Mouse (Mus musculus) mammary gland, adult 2 months (tissue): Measurements from ENCODE around the gene Bcl2l12. TPM values are rescaled to one million over a fixed set of nuclear protein-coding genes. Genes with fewer than 3 reads are reported as not detected.

Experiments used
- polyA plus RNA-seq: library from polyadenylated mRNA; depleted of rRNA; stranded (reverse); fragments of >200 nt; gene quantifications from 2 replicates; pipeline ENCODE4 v1.2.3, GENCODE M21; 2012; ENCODE audit warnings: low replicate concordance; rRNA removed

Bcl2l12 gene
- polyA plus RNA-seq: 38.7 and 59.9 TPM in 2 replicates

DNA sequence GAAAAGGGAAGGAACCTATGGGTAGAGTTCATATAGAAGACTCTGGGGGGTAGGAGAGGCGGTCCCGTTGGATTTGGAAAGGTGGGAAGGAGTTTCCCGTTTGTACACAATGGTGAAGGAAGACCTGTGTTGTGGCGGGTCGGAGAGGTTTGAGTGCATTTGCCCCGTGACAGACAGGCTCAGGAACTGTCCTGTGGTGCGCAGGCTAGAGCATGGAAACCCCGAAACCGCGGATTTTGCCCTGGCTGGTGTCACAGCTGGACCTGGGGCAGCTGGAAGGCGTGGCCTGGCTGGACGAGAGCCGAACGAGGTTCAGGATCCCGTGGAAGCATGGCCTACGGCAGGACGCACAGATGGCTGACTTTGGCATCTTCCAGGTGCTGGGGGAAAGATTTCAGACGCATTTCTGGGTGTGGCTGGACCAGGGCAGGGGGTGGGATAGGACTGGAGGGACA lies at the start of gene Bcl2l12:
TSS of gene Bcl2l12 (minus strand) at position 212 of the 455 bp plus-strand sequence.

DNA sequence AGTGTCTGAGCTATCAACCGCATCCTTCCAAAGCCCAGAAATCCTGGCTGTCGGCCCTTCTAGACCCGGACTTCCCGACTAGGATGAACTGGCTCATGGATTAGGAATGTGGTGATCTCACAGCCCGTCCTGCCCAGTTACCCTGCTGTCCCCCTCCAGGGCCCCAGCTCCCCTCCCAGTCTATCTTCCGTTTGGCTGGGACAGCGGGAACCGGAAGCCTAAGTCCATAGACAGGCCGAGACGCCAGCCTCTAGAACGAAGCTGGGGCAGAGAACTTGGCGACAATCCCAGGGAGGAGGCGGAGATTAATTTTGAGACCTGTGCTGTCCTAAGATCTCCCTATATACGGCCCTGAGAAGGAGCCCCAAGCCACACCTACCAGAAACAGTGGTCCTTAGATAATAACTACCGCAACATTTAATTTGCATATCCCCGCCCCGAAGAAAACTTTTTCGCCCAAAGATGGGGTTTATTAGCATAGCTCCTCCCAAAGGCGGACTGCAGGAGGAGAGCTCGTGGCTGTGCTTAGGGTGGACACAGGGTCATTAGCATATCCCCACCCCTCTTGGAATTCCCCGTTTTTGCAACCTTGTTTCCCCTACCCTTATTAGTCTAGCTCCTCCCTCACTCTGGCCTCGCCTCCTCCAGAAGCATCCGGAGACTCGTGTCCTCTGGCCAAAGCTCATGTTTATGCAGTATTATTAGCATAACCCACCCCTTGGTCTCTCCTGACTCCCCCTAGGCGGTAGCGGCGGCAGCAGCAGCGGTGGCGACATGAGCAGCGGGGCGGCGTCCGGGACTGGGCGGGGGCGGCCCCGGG lies 18.9 kb upstream of the Bcl2l12 start, which contains the start of gene Rras:
TSS of gene Rras (plus strand) at position 720 of the 820 bp plus-strand sequence.

DNA sequence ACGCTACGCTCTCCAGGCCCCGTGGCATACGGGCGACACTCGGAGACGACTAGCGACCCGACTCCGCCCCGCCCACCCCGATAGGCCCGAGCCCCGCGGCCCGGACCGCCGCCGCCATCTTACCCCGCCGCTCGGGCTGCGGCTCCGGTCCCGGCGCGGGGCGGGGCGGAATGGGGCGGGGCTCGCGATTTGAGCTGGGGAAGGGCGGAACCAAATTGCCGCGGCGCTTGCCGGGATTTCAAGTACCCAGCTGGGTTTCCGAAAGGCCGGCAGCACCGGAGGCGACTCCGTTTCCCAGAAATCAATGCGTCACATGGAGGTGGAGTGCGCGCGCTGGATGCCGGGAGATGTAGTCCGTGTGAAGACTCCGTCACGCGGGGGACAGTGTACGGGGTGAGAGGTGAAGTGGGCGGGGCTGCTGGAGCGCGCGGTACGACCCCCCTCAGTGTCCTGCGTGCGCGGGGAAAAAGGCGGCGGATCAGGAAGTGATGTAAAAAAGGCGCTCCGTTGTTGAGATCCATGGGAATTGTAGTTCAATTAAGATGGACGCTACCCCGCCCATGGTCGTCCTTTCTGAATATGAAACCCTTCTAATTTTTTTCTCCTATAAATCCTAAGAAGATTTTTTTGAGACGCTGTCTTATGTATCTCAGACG lies 17.6 kb upstream of the Bcl2l12 start, which contains the start of gene Scaf1:
TSS of gene Scaf1 (minus strand) at position 407 of the 656 bp plus-strand sequence.

DNA sequence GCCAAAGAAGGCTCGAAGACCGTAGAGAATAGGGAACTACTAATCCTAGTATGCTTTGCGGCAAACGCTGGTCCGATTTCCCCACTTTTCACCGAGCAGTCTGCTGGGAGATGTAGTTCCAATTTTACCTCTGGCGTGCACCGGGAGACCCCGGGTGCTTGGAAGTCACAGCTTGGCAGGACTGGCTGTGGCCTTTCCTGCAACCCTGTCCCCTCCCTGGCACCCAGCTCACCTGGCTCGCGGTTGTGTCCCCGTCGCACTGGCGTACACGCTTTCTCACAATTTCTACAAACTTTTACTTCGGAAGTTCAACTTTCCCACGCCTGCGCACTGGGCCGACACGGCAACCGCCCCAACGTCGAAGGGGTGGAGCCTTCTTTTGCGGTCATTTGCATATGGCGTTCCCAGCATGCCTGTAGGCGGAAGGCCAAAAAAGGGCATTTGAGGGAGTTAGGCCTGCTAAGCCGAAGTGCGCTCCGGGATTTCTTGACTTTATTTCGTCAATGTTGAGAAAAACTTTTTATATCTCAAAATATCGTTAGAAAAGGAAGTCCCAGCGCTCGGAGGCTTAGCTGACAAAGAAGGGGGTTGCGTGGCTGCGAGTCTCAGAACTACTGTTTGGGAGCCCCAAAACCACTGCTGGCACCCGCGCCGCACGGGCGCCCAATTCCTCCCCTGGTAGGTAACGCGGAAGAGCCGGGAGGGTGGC lies 1.1 kb downstream of the Bcl2l12 start, which contains the start of gene Irf3:
TSS of gene Irf3 (plus strand) at position 418 of the 709 bp plus-strand sequence.

DNA sequence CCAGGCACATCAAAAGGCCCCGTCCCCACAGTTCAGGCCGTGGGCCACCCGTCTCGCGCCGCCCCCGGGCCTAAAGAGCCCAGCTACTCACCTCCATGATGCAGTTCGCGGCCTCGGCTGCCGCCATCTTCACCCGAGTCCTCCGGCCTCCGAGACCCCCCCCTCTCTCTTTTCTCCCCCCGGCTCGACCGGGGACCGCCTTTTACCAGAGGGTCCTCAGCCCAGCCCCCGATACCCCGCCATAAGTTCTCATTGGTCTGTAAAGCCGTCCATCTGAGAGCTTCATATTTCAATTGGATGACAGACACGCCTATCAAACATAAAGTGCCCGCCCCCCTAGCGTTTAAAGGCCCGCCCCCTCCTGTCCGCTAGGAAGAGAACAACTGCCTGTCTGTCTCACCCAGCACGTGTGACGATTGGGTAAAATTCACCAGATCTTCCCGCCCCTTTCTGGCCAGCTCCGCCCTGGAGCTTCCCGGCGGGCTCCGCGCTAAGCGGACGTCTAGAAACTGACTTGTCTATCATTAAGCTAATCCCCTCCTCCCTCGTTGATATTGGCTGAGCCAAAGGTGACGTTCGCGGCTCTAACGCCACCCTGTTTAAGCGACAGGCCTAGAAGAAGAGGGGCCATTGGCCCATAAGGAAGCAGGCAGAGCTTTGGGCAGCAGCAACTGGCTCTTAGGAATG lies 12.2 kb downstream of the Bcl2l12 start, which contains the start of gene Prmt1:
TSS of gene Prmt1 (minus strand) at position 377 of the 687 bp plus-strand sequence.

DNA sequence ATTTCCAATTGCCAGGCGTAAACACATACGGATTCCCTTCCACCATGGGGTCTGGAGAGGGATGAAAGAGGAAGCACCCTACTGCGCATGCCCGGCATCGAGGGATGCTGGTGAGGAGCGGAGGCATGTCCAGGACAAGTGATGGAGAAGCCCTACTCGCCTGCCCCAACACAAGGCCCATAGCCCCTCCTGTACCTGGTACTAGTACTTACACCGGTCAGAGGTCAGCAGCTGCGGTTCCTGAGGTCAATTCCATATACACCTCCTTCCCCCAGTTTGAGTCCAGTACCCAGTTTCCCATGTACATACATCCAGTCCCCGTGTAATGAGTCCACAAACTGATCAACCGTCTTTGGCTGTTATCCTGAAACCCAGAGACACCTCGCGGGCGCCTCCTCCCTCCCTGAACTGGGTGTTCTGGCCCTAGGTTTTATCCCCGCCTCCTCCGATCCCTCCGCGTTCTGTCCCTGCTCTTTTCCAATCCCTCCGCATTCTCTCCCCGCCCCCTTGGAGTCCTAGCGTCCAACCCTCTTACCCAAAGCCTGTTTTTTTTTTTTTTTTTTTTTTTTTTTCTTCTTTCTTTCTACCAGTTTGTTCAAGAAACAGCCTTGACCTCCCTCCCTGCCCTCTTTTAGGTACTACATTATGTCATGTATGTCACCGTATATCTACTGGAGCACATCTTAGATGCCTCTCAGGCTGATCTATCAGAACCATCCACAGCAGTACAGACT lies 24.0 kb downstream of the Bcl2l12 start, which contains the start of gene Cpt1c:
TSS of gene Cpt1c (minus strand) at position 469 of the 734 bp plus-strand sequence.

DNA sequence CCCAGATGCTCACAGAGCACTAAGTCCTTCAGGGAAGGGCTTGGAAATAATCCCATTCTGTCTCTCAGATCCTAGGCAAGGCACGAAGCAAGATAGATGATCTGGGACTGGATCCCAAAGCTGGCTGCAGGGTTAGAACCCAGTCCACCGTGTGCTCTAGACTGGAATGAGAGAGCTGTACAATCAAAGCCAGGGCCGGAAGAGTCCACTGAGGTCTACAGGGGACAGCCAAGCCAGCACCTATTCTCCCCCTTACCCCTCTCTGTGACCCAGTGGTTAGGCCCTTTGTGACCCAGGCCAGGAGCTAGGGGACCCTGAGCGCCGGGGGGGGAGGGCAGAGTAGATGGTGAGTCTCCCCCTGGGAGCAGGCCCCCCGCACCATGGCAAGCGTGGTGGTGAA lies 55.6 kb downstream of the Bcl2l12 start, which contains the start of gene Tsks:
TSS of gene Tsks (plus strand) at position 301 of the 400 bp plus-strand sequence.

Other genes starting within 250 kb of the Bcl2l12 start
- 0.11 and 0.13 TPM in 2 replicates for gene Zfp473, start 247.7 kb downstream of the Bcl2l12 start, polyA plus RNA-seq
- gene Nup62, start 182.6 kb downstream of the Bcl2l12 start, polyA plus RNA-seq: 64.4 and 76.1 TPM in 2 replicates
- gene Il4i1, start 182.3 kb downstream of the Bcl2l12 start, polyA plus RNA-seq: 51.1 and 162 TPM in 2 replicates
- 250 and 576 TPM in 2 replicates for gene Atf5, start 182.1 kb downstream of the Bcl2l12 start, polyA plus RNA-seq
- gene Akt1s1, start 149.7 kb downstream of the Bcl2l12 start, polyA plus RNA-seq: 67.1 and 282 TPM in 2 replicates
- 115 and 138 TPM in 2 replicates for gene Tbc1d17, start 149.6 kb downstream of the Bcl2l12 start, polyA plus RNA-seq
- 39.0 and 104 TPM in 2 replicates for gene Pnkp, start 141.6 kb downstream of the Bcl2l12 start, polyA plus RNA-seq
- 230 and 261 TPM in 2 replicates for gene Ptov1, start 128.9 kb downstream of the Bcl2l12 start, polyA plus RNA-seq
- gene Med25, start 106.0 kb downstream of the Bcl2l12 start, polyA plus RNA-seq: 108 and 237 TPM in 2 replicates
- gene Fuz, start 102.6 kb downstream of the Bcl2l12 start, polyA plus RNA-seq: 65.1 and 103 TPM in 2 replicates
- 87.8 and 112 TPM in 2 replicates for gene Ap2a1, start 69.2 kb downstream of the Bcl2l12 start, polyA plus RNA-seq
- 0.19 and 0.26 TPM in 2 replicates for gene Tsks, start 55.5 kb downstream of the Bcl2l12 start, polyA plus RNA-seq
- gene Cpt1c, start 23.9 kb downstream of the Bcl2l12 start, polyA plus RNA-seq: 34.3 and 34.4 TPM in 2 replicates
- gene Prmt1, start 12.1 kb downstream of the Bcl2l12 start, polyA plus RNA-seq: 97.1 and 118 TPM in 2 replicates
- gene Irf3, start 1.1 kb downstream of the Bcl2l12 start, polyA plus RNA-seq: 120 and 136 TPM in 2 replicates
- 58.3 and 111 TPM in 2 replicates for gene Scaf1, start 17.7 kb upstream of the Bcl2l12 start, polyA plus RNA-seq
- gene Rras, start 19.2 kb upstream of the Bcl2l12 start, polyA plus RNA-seq: 201 and 278 TPM in 2 replicates
- 7.2 and 19.0 TPM in 2 replicates for gene Prr12, start 54.2 kb upstream of the Bcl2l12 start, polyA plus RNA-seq
- gene Nosip, start 63.7 kb upstream of the Bcl2l12 start, polyA plus RNA-seq: 75.7 and 106 TPM in 2 replicates
- 74.1 and 134 TPM in 2 replicates for gene Prrg2, start 64.0 kb upstream of the Bcl2l12 start, polyA plus RNA-seq
- 147 and 250 TPM in 2 replicates for gene Rcn3, start 93.5 kb upstream of the Bcl2l12 start, polyA plus RNA-seq
- gene Fcgrt, start 105.1 kb upstream of the Bcl2l12 start, polyA plus RNA-seq: 251 and 271 TPM in 2 replicates
- gene Rps11, start 125.7 kb upstream of the Bcl2l12 start, polyA plus RNA-seq: 167 and 309 TPM in 2 replicates
- 1,471 and 2,886 TPM in 2 replicates for gene Rpl13a, start 130.0 kb upstream of the Bcl2l12 start, polyA plus RNA-seq
- gene Gm45713, start 137.5 kb upstream of the Bcl2l12 start, polyA plus RNA-seq: 0.93 and 17.5 TPM in 2 replicates
- gene Flt3l, start 137.7 kb upstream of the Bcl2l12 start, polyA plus RNA-seq: 166 and 183 TPM in 2 replicates
- 54.4 and 57.6 TPM in 2 replicates for gene Pih1d1, start 155.6 kb upstream of the Bcl2l12 start, polyA plus RNA-seq
- 53.8 and 90.5 TPM in 2 replicates for gene Aldh16a1, start 155.9 kb upstream of the Bcl2l12 start, polyA plus RNA-seq
- 0.13 and 0.24 TPM in 2 replicates for gene Slc17a7, start 165.2 kb upstream of the Bcl2l12 start, polyA plus RNA-seq
- not detected in 2 replicates for gene Gfy, start 180.9 kb upstream of the Bcl2l12 start, polyA plus RNA-seq
- gene Pth2, start 182.3 kb upstream of the Bcl2l12 start, polyA plus RNA-seq: not detected in 2 replicates
- 0.20 and 0.22 TPM in 2 replicates for gene Ccdc155, start 206.2 kb upstream of the Bcl2l12 start, polyA plus RNA-seq
- gene Dkkl1, start 213.4 kb upstream of the Bcl2l12 start, polyA plus RNA-seq: 23.3 and 27.6 TPM in 2 replicates
- gene Tead2, start 217.0 kb upstream of the Bcl2l12 start, polyA plus RNA-seq: 101 and 152 TPM in 2 replicates
- gene Cd37, start 240.4 kb upstream of the Bcl2l12 start, polyA plus RNA-seq: 279 and 619 TPM in 2 replicates
- 0.19 TPM in 1 of 2 replicates, not detected in the other for gene Slc6a16, start 242.4 kb upstream of the Bcl2l12 start, polyA plus RNA-seq